Mouse (Mus musculus) midbrain, embryonic 13.5 days (tissue): ENCODE measurements around the gene Foxc2. TPM values are rescaled to one million over a fixed set of nuclear protein-coding genes. Genes with fewer than 3 reads are reported as not detected.

Source experiments
- ATAC-seq: fragments of 200-750 bp; cut with Nextera tagmentation; 2 replicates; pipeline ENCODE4 v1.8.0; 2017; ENCODE audit warnings: mild to moderate bottlenecking, moderate TSS enrichment, moderate library complexity
- H3K27ac ChIP-seq: fragments of 300-500 bp; sonication (generic); 2 replicates; pipeline ENCODE4 v1.5.1; 2015; ENCODE audit warnings: inconsistent platforms, mild to moderate bottlenecking, moderate library complexity
- H3K27me3 ChIP-seq: fragments of 300-500 bp; sonication (generic); 2 replicates; pipeline ENCODE4 v1.6.1; 2015; ENCODE audit warnings: mild to moderate bottlenecking, inconsistent platforms
- H3K36me3 ChIP-seq: fragments of 300-500 bp; sonication (generic); 2 replicates; pipeline ENCODE4 v1.6.1; 2015; ENCODE audit warnings: mild to moderate bottlenecking, inconsistent platforms
- H3K4me1 ChIP-seq: fragments of 300-500 bp; sonication (generic); replicated peaks from 2 replicates; pipeline ENCODE4 v1.6.1; 2015; ENCODE audit warnings: inconsistent platforms
- H3K4me2 ChIP-seq: fragments of 300-500 bp; sonication (generic); replicated peaks from 2 replicates; pipeline ENCODE4 v1.6.1; 2015; ENCODE audit warnings: moderate library complexity, mild to moderate bottlenecking, inconsistent platforms
- H3K4me3 ChIP-seq: fragments of 300-500 bp; sonication (generic); replicated peaks from 2 replicates; pipeline ENCODE4 v1.5.1; 2015; ENCODE audit warnings: mild to moderate bottlenecking, inconsistent platforms
- H3K9ac ChIP-seq: fragments of 300-500 bp; sonication (generic); replicated peaks from 2 replicates; pipeline ENCODE4 v1.6.1; 2015; ENCODE audit warnings: mild to moderate bottlenecking, inconsistent platforms
- H3K9me3 ChIP-seq: fragments of 300-500 bp; sonication (generic); 2 replicates; pipeline ENCODE4 v1.6.1; 2016; ENCODE audit warnings: mild to moderate bottlenecking, inconsistent platforms
- WGBS: fragments of 180-500 bp; shearing (Covaris S2); methylation state at CpG from one replicate; pipeline ENCODE4 v1.1.7; 2015; 5-methylcytosine and 5-hydroxymethylcytosine counted together
- microRNA-seq: library from miRNA; unstranded; fragments of <30 nt; microRNA quantifications from one replicate; pipeline ENCODE4, GENCODE M21; 2016
- polyA plus RNA-seq: library from polyadenylated mRNA; unstranded; fragments of >200 nt; fragmentation: Nextera tagmentation; extraction: Ambion mirVana; gene quantifications from 2 replicates; pipeline ENCODE4 v1.2.1, GENCODE M21; 2015

Foxc2 gene
- polyA plus RNA-seq, 1 experiment from 2014 or later: 1.9 TPM

DNA sequence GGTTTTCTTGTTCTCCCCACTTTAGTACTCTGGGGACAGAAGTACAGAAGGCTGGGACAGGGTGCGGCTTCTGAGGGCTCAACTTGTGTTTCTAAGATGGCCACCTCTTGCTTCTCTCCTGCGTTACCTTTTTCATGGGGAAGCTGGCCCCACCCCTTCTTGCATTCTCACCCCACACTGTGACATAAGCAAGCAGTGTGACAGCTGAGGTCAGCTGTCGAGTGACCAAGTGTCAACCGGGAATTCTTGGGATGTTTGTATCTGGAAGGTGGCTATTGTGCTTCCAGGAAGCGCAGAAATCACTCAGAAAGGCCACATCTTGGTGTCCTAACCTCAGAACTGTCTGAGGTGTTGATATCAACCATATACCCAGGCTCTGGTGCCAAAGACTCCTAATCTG is 52.1 kb downstream of the Foxc2 start:
- 81% methylated on average over 5 of the region's 5 CpGs for WGBS
- Histone ChIP-seq H3K36me3 (no peaks in the 10 kb centered on the region), H3K4me2 (no peak overlapping the region), H3K9ac (no peak overlapping the region), H3K4me1 (peaks cover 9% of the 10 kb centered on the region; the same call in 1 of the 2 replicates), H3K9me3 (no peaks in the 10 kb centered on the region), H3K27me3 (no peaks in the 10 kb centered on the region), H3K27ac (no peak overlapping the region), H3K4me3 (no peak overlapping the region)
- no peak for ATAC-seq

Small RNA genes lying within 50 kb of the gene (microRNA-seq; reads per million reads assigned to microRNA genes)
- gene Gm27530: not detected

Other genes starting within 250 kb of the Foxc2 start
- gene Foxf1, start 31.8 kb upstream of the Foxc2 start, polyA plus RNA-seq: 0.39 and 0.71 TPM in 2 replicates
- 57.8 and 60.7 TPM in 2 replicates for gene Mthfsd, start 7.8 kb upstream of the Foxc2 start, polyA plus RNA-seq
- gene Foxl1, start 11.8 kb downstream of the Foxc2 start, polyA plus RNA-seq: 0.12 and 0.13 TPM in 2 replicates